Mouse (Mus musculus) gastrocnemius, adult 18-20 months (tissue): Measurements from ENCODE around the gene Atp6v0b. TPM values are rescaled to one million over a fixed set of nuclear protein-coding genes. Genes with fewer than 3 reads are reported as not detected.
A peak's percentile ranks its signal among the peaks of the same experiment; 100 is the strongest.

Source experiments
- DNase-seq: peaks from one replicate; pipeline ENCODE4 v3.0.0; 2021; ENCODE audit warnings: low spot score
- long read RNA-seq, 2 experiments: library from polyadenylated mRNA; stranded (forward); transcript quantifications; one replicate each; pipeline ENCODE4 v2.0.0; 2021
- total RNA-seq, 2 experiments: library from RNA; stranded (reverse); gene quantifications; 2 replicates each; pipeline ENCODE4 v1.2.3; 2021

Gene Atp6v0b
- total RNA-seq: 10 to 100 TPM; 82.2 to 83.6 TPM
- long read RNA-seq, experiment 1, transcript Atp6v0b-201 (8 exons, 1,000 nt): major isoform, 120 of 127 reads
- long read RNA-seq, experiment 1, partial matches to known transcripts: 4 of 127 reads
- long read RNA-seq, experiment 1, other reads (novel, unspliced or antisense): 3 of 127 reads
- long read RNA-seq, experiment 2, transcript Atp6v0b-201 (8 exons, 1,000 nt): major isoform, 94 of 110 reads
- long read RNA-seq, experiment 2, partial matches to known transcripts: 10 of 110 reads
- long read RNA-seq, experiment 2, other reads (novel, unspliced or antisense): 5 of 110 reads

DNA sequence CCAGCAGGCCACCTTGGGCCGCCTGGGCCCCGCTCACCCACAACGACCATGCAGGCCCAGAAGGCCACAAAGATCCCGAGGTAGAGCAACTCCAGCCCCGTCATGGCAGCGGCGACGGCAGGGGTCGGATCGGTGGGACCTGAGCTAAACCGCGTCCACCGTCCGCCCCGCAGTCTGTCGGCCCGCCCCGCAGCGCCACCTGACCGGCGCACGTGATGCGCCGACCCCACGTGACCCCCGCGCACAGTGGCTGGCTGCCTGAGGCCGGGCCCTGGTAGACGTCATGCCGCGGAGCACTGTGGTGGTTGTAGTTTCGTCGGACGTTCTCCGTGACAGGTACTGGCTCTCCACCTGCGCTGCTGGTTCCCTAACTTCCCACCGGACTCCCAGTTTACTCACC is at the start of gene Atp6v0b:
Atp6v0b (minus strand) TSS at position 201 of the 400 bp plus-strand sequence.
- peak; percentile 94 for DNase-seq

DNA sequence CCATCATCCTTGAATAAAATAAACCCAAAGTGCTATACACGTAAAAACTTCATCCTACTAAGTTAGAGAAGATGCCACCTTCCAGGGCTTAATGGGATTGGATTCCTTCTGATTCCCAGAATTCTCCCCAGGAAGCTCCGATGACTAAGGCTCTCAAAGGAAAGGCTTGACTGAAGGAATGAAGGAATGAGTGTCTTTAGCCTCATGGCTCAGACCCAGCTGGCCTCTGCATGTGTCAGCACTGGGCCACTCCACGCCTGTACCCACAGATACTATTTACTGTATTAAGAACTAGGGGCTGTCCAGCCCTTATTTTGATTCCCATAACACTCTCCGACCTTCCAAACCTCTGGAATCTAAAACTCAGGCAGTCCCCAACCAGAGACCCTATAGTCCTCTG is 46.9 kb upstream of the Atp6v0b start:
- DNase-seq: no peak

DNA sequence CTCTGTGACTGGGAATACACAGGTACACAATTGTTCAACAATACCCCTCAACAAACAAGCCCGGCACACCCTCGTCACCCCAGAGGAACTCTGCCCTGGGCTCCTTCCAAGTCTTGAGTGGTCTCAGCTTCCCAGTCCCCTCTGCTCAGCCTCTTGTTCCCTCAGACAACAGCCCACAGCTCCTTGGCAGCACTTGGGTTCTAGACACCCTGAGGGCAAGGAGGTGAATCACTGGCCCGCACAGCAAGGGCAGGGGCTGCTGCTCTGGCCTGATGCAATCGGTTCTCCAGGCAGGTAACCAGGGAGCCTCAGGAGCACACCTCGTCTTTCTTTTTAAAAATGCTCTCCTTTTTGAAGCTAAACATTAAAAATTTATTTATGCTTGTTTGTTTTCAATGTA is 46.1 kb upstream of the Atp6v0b start:
- DNase-seq: no peak

DNA sequence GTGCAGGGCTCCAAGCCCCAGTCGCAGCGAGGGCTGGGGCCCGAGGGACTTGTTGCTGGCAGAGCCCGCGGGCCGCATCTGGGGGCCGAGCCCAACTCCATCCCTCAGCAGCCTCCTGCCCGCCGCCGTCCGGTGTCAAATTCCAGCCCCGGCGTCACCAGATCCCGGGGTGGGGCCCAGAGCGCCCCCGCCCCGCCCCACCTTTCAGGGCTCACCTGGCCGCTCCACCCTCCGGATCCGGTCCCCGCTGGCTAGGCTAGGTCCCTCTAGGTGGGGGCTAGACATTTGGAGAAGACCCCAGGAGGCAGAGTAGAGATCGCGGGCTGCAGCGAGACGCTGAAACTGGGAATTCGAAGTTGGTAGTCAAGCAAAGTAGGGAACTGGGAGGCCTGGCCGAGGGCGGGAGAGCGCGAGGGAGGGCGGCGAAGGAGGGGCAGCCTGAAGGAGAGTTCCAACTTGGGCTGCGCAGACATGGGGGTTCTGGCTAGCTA is 42.3 kb upstream of the Atp6v0b start, which contains the start of gene Artn:
Artn (minus strand) TSS at position 373 of the 491 bp plus-strand sequence.
- DNase-seq: peak; percentile 35

DNA sequence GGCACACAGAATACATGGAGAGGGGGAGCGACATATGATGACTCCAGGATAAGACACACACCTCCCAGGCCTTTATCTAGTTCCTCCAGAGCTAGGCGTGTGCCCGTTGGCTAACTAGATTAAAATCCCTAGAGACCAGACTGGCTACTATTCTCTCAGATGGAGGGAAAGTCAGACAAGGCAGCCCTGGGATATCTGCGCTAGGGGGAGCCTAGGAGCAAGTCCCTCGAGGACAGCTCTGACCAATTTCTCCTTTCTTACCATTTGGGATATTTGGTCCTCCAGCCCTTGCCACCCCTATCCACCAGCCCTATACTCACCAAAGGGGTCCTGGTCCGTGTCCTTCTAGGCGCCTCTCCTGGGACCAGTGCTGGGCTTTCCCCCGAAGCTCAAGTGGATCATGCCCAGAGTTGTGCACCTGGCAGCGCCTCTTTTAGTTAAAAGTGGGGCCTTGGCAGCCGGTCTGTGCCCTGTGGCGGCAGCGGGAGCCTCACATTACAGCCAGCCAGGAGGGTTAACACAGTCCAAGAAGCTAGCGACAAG is 41.6 kb upstream of the Atp6v0b start:
- peak; percentile 68 for DNase-seq

DNA sequence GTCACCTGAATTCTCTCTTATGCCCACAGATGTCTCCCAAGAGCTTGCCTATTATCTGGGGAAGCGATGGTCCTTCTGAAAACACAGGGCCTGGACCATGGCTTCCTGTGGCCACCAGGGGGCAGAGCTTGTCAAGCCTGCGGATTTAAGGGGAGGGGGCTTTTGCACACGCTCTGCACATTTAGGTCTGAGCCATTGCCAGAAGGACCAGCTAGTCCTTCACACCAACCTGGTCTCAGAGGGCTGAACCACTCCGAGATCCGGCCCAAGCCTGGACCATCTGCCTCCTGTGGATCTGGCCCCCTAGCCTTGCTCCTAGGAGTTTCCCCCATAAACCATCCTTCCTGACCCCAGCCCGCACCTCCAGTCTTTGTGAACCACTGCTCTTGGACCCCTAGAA is 41.1 kb upstream of the Atp6v0b start:
- no peak for DNase-seq

DNA sequence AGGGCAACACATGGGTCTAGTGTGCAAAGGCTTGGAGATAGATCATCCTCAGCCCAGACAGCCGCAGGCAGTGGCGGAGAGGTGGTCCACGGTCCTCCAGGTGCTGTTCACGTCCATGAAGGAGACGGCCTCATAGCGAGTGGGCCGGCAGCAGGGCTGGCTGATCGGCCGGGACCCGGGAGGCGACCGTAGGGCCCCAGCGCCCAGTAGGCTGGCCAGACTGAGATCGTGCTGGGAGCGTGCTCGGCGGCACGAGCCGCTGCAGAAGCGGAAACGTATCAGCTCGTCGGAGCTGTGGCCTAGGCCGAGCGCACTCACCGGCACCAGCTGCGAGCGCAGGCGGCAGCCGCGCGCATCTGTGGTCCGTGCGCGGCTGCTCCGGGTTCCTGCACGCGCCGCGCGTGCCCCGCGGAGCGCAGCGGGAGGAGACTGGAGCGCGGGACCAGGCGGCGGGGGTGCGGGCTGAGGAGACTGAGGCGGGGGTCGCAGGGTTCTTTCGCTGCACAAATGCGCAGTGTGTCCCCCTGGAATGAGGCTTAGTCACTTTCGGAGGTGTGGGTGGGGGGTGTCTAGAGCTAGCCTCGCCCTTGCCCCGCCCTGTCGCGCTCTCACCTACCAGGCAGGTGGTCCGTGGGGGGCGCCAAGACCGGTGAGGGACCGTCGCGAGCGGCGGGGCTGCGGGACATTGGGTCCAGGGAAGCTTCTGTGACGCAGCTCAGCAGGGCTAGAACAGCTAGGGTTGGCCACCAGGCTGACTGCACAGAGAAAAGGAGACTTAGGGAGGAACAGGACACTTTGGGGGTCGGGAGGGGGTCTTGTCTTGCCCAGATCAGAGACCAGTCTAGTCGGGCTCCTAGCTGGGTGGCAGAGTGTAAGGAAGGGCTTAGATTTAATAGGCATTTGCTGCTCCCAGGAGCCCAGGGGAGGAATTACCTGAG is 39.7 kb upstream of the Atp6v0b start:
- DNase-seq: no peak

DNA sequence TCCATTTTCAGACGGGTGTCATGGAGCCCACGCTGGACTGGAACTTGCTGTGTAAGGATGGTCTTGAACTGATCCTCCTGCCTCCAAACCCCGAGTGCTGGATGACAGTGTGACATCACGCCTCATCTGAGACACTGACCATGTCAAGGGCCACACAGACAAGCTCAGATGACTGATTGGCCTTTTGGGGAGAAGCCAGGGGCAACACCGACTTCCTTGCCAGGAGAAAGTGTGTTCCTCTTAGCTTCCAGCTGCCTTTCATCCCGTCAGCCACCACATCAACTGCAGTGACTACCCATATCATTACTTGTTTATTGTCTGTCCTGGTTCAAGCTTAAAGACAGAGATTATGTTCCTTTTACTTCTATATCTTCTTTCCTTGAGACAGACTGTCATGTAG is 37.8 kb upstream of the Atp6v0b start:
- DNase-seq: no peak

DNA sequence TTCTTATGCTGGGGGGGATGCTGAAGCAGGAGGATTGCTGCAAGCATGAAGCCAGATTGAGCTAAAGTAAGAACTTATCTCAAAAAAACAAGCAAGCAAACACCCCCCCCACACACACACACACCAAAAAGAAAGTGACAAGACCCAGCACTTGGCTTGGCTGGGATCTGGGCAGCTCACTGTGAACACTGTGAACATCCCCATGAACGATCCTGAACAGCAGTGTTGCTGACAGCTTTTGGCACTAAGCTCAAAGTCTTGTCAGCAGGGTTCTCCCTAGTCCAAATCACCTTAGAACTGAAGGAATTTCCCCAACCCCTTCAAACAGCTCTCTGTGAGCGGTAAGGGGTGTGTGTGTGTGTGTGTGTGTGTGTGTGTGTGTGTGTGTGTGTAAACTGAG is 36.3 kb upstream of the Atp6v0b start:
- DNase-seq: no peak

DNA sequence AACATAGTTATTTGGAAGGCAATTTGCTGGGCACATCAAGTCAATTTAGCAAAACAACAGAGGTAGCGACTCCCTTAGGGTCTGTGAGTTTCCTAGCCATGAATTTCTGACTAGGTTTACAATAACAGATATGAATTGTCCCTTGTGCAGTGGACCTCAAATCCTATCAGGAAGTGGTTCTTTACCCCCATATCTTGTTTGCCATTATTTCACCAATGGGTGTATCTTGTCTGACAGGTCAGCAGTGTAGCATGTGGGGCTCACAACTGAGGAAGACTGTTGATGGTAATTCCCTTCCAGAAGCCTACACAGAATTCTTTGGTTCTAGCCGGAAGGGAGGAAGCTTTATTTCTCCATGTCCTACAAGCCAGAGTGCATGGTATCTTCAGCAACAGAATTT is 34.2 kb upstream of the Atp6v0b start:
- DNase-seq: no peak

DNA sequence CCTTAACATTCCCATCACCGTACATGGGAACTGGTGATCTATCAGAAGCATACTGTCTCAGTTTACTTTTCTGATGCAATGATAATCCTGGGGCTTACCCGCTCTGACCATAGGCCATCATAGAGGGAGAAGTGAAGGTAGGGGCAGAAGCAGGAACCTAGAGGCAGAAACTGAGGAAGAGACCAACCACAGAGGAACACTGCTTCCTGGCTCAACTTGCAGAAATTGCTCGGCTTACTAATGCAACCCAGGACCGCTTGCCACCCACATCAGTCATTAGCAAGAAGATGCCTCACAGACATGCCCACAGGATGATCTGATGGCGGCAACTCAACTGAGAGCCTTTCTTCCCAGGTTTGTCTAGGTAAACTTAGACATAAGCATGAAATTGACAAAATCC is 31.6 kb upstream of the Atp6v0b start:
- no peak for DNase-seq

DNA sequence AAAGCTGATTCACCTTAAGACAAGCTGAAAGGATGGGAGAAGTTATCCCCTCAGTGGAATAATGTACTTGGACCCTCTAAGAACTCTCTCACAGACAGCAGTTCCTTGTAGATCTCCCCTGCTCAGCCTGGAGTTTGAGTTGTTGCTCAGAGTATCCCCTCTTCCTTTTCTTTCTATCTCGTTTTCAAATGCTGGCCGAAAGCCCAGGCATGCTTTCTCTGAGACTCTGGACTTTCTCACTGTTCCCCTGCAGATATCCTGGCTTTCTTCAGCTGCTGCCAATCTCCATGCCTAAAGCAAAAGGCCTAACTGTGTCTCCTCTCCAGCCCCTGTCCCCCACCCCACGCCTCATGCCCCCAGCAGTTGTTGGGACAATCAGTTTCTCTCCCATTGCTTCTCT is 31.1 kb upstream of the Atp6v0b start:
- no peak for DNase-seq

DNA sequence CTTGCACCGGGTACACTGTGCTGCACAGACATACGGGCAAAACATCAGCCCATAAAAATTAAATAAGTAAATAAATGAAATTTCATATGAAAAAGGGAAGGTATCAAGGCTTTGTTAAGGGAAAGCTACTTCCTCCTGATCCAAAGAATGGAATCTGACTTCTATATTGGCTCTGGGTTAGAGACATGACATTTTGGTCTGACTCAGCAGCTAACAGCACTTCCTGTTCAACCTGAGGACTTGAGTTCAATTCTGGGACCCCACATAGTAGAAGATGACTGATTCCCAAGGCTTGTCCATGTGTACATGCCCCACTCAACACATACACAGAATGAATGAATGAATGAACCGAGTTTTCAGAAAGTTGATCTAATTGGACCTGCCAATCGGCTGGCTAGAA is 30.7 kb upstream of the Atp6v0b start:
- no peak for DNase-seq

DNA sequence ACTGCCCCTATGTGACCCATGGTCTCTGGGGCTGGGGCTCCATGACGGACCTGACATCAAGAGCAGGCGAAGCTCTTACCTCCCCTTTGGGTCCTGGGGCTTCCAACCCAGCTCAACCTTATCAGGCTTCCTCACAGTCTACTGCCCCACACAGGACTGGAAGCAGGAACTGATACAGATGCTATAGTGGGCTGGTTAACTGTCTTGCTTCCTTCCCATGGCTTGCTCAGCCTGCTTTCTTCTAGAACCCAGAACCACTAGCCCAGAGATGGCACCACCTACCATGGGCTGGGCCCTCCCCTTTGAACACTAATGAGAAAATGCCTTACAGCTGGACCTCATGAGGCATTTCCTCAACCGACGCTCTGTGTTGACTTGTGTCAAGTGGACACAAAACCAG is 30.3 kb upstream of the Atp6v0b start:
- no peak for DNase-seq

DNA sequence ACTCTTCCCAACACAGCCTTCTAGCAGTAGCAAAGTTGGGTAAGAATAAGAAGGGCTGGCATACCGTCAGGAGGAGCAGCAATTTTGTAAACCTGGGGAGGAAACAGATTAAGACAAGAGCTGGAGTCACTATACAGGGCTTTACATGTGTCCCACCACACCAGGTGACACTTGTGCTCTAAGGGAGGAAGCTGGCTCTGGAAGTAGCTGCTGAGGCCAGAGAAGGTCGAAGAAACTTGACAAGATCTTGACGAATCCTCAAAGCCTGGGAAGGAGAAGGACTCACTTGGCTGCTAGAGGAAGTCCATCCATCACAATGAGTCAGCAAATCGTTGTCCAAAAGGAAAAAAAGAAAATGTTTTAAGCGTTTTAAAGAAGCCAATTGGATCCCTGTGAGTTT is 29.3 kb upstream of the Atp6v0b start:
- no peak for DNase-seq

DNA sequence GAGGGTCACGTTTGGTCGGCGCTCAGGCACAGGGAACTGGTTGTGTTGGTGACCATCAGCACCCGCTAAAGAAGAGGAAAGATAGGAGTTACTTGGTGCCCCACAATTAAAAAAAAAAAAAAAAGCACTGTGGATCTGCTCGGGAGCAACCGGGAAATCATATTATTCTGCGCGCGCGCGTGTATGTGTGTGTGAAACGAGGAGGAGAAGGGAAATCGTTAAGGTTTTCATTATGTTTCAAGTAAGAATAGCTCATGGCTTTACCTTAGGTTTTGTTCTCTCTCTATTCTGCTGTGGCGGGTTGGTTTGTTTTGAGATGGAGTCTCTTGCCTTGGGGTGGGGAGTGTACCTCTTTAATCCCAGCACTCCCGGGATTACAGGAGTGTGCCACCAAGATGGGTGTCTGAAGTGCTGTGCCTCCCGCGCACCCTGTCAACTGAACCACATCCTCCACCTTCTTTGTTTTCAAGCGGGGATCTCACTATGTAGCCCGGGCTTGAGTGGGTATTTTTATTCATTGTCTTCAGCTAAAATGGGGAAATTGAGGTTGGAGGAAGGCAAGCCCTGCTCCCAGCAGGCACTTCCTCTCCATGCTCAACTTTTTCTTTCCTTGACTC is 28.5 kb upstream of the Atp6v0b start:
- no peak for DNase-seq

DNA sequence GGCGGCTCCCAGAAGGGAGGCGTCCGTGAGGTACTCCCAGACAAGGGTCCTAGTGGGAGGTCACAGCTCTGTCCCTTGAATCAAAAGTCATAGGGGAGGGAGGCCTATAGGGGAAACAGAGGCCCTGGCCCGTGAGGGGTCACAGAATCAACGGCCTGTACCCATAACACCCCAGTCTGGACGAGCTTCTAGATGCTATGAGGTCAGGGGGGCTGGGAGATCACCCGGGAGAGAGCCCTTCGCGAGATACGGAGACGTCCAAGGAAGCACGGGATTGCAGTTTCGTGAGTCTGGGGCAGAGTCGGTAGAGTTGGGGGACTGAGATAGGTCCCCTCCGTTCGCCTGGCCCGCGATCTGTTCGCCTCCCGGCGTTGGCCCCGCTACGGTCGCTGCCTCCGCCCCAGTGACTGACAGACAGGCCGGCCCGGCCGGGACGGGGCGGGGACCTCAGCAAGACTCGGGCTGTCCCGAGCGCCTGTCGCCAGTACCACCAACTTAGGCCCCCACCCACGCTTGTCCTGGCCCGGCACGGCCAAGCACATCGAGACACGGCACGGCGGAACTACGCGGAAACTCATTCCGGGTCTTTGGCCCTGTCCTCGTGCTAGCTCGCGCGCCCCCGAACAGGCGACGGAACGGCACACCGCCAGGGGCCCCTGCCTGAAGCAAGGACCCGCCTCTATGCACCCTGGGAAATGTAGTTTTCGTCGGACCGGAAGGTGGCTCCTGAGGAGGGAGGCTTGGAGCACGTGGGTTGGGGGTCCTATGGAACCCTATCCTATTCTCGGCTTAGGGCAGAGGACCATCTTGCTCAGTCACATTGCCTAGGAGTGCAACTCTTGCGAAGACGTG is 27.7 kb upstream of the Atp6v0b start, which contains the start of gene Ipo13:
Ipo13 (minus strand) TSS at position 409 of the 852 bp plus-strand sequence.
- peak; percentile 94 for DNase-seq

DNA sequence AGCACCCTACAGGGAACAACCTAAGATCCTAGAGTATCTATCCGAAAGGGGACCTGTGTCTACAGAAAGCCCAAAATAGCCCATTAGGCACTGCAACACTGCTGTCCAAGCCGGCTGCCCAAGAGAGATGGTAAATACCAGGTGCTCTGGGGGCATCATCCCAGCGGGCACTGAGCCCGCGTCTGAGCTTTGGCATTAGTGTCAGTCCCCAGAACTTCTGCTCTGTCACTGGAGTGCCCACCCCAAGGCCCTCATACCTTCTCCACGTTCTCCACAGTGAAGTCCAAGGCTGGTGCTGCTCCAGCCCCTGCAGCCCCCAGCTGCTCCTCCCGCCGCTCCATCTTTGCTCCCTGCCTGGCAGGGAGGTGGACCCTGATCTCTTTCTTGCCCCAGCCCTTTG is 26.9 kb upstream of the Atp6v0b start:
- DNase-seq: peak; percentile 85

DNA sequence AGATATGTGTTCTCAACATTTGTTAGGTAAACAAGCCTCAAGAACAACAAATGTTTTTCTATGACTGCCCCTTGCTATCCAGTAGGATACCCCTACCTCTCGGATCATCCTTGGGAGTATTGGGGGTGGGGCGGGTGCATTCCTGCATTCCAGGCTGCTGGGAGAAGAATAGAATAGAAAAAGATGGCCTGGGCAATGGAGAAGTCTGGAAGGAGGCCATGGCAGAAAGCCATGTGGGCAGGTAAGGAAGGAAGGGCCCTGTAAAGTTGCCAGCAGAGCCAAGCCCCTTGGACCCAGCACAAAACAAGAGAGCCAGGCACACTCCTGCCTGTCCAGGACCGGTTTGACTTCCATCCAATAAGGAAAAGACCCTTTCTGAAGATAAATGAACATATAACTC is 26.3 kb upstream of the Atp6v0b start:
- DNase-seq: no peak

DNA sequence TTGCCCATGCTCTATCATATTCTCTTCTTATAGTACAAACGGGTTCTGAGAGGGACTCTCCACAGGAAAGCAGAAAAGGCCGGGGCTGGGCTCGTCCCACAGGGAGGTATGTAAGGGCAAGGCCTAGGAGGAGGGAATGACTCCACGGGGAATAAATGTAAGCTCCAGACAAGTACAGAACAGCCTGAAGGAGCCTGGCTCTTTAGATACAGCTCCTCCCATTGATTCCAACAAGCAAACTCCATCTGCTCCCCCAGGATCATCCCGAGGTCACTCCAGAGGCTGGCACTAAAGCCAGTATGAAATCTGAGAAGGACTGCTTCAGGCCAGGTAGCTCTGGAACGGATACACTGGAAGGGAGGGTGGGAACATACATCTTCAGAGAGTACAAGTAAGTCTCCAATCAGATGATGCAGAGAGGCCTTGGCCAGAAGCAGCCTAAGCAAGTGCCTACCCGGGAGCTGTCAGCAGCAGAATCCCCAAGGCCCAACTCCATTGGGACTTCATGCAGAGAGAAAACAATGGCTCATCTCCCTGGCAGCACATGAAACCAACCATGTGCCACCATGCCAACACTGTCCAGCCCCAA is 25.6 kb upstream of the Atp6v0b start:
- no peak for DNase-seq
